ENCODE assay signal across 9 mouse cellular contexts in the genomic region with DNA sequence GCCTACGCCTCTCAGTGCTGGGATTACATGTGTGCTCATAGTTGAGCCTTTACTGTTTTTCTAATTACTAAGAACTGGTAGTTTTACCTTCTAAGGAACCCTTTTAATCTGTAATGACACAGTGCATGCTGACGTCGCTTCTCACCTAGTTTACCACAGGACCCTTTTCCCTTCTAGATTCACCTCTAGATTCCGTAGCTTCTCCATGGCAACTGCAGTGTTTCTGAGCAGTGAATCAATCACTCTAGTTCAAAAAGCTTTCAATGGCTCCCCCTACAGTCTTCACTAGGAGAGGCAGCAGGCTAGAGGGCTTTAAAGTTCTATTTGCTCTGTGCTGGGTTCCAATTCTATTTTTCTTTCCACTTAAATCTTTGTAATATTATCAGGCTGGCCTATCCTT.
A peak's percentile ranks its signal among the peaks of the same experiment; 100 is the strongest.
DNase-seq lines count a peak whose midpoint lies in the region; ATAC-seq and TF ChIP-seq lines count a peak whose summit lies in the region.
"Had no signal": no experiment of that assay in that cellular context is flagged by ENCODE, and none has a peak within 500 bp of the region (broad histone marks: within the 10 kb centered on the region; RNA-seq: fewer than 3 reads in every experiment).

No protein-coding gene starts in this region.

- no peak overlapping the region for H3K27ac ChIP-seq in embryonic fibroblast, embryonic 13.5 days (ENCODE audit: insufficient read depth, low read length)
- H3K27ac ChIP-seq in hindbrain, embryonic 16.5 days (ENCODE audit: low read depth, low read length), result no peak overlapping the region
- H3K27ac ChIP-seq: liver, embryonic 15.5 days had no signal

- no peak for TF ChIP-seq POLR2A in embryonic fibroblast, embryonic 13.5 days (IDR thresholded peaks at IDR 0.05; ENCODE audit: low read depth, low read length)

- no peak overlapping the region for H3K9ac ChIP-seq in hindbrain, embryonic 16.5 days (ENCODE audit: low read depth, low read length)
- H3K9ac ChIP-seq: liver, embryonic 15.5 days had no signal

- no peaks in the 10 kb centered on the region for H3K36me3 ChIP-seq in hindbrain, embryonic 16.5 days (ENCODE audit: control insufficient read depth, insufficient read depth, low read length)
- H3K36me3 ChIP-seq: liver, embryonic 15.5 days had no signal

- peak overlapping the region; percentile 64 for H3K4me3 ChIP-seq in embryonic fibroblast, embryonic 13.5 days (ENCODE audit: insufficient read depth, low read length)
- H3K4me3 ChIP-seq in hindbrain, embryonic 16.5 days (ENCODE audit: low read length), result no peak overlapping the region
- H3K4me3 ChIP-seq: liver, embryonic 15.5 days had no signal

- H3K9me3 ChIP-seq in hindbrain, embryonic 16.5 days (ENCODE audit: control insufficient read depth, low read length), result no peaks in the 10 kb centered on the region
- H3K9me3 ChIP-seq: liver, embryonic 15.5 days had no signal

- no peaks in the 10 kb centered on the region for H3K27me3 ChIP-seq in hindbrain, embryonic 16.5 days (replicated peaks; ENCODE audit: control insufficient read depth, insufficient read depth, low read length)
- H3K27me3 ChIP-seq: liver, embryonic 15.5 days had no signal

- peaks cover 6% of the 10 kb centered on the region for H3K4me1 ChIP-seq in embryonic fibroblast, embryonic 13.5 days (ENCODE audit: control insufficient read depth, insufficient read depth, low read length)
- H3K4me1 ChIP-seq in hindbrain, embryonic 16.5 days (ENCODE audit: control insufficient read depth, insufficient read depth, low read depth, low read length), result peaks cover 17% of the 10 kb centered on the region

- WGBS in hindbrain, embryonic 16.5 days, result 22% methylated on average over 4 of the region's 4 CpGs

- ATAC-seq in hindbrain, embryonic 16.5 days, result no peak

- TF ChIP-seq CTCF in embryonic fibroblast, embryonic 13.5 days (IDR thresholded peaks at IDR 0.05; ENCODE audit: borderline replicate concordance, insufficient read depth, low read length), result no peak

- peak overlapping the region; percentile 39 for H3K4me2 ChIP-seq in hindbrain, embryonic 16.5 days (ENCODE audit: low read length)
- H3K4me2 ChIP-seq: liver, embryonic 15.5 days had no signal

- peak; percentile 47 for DNase-seq in adrenal gland, postnatal 10 days
- DNase-seq in adrenal gland, adult 8-10 months, result no peak
- peak; percentile 5 to 15 for DNase-seq in urinary bladder, postnatal 36 days (ENCODE audit: low spot score in 2 of 2)
- no peak for DNase-seq in urinary bladder, adult 2 months (ENCODE audit: low spot score)
- peak; percentile 29 for DNase-seq in lung, postnatal 14 days
- DNase-seq in thymus, postnatal 0 days (ENCODE audit: low spot score), result peak; percentile 65

Comparison
In these comparisons a context has a peak if more than half of its experiments do, and no peak if none do; other contexts are left out.
1. DNase-seq: peak in adrenal gland, postnatal 10 days (single experiment), urinary bladder, postnatal 36 days (2 of 2), lung, postnatal 14 days (single experiment) and thymus, postnatal 0 days (single experiment); none in adrenal gland, adult 8-10 months (single experiment) and urinary bladder, adult 2 months (single experiment).